Mouse (Mus musculus) neural tube, embryonic 14.5 days (tissue): Measurements from ENCODE around the gene Bcor. TPM values are rescaled to one million over a fixed set of nuclear protein-coding genes. Genes with fewer than 3 reads are reported as not detected.
A peak's percentile ranks its signal among the peaks of the same experiment; 100 is the strongest.

Experiments used
- ATAC-seq: fragments of 200-750 bp; cut with Nextera tagmentation; 2 replicates; pipeline ENCODE4 v1.8.0; 2017; ENCODE audit warnings: low read depth, mild to moderate bottlenecking, moderate TSS enrichment, moderate library complexity
- H3K27ac ChIP-seq: fragments of 300-500 bp; sonication (generic); 2 replicates; pipeline ENCODE4 v1.5.1; 2014; ENCODE audit warnings: low read depth, mild to moderate bottlenecking, control low read depth, low read length, moderate library complexity, mixed read lengths
- H3K27me3 ChIP-seq: fragments of 300-500 bp; sonication (generic); 2 replicates; pipeline ENCODE4 v1.6.1; 2014; ENCODE audit warnings: low read length; ENCODE audit not compliant: control insufficient read depth, insufficient read depth
- H3K36me3 ChIP-seq: fragments of 300-500 bp; sonication (generic); 2 replicates; pipeline ENCODE4 v1.6.1; 2014; ENCODE audit warnings: low read length, mixed read lengths; ENCODE audit not compliant: control insufficient read depth, insufficient read depth
- H3K4me1 ChIP-seq: fragments of 300-500 bp; sonication (generic); 2 replicates; pipeline ENCODE4 v1.6.1; 2014; ENCODE audit warnings: low read length; ENCODE audit not compliant: control insufficient read depth, insufficient read depth
- H3K4me2 ChIP-seq: fragments of 300-500 bp; sonication (generic); 2 replicates; pipeline ENCODE4 v1.6.1; 2014; ENCODE audit warnings: mild to moderate bottlenecking, low read depth, low read length, control low read depth
- H3K4me3 ChIP-seq: fragments of 300-500 bp; sonication (generic); 2 replicates; pipeline ENCODE4 v1.5.1; 2014; ENCODE audit warnings: low read depth, low read length, control low read depth, mixed read lengths
- H3K9ac ChIP-seq: fragments of 300-500 bp; sonication (generic); replicated peaks from 2 replicates; pipeline ENCODE4 v1.6.1; 2014; ENCODE audit warnings: low read depth, mild to moderate bottlenecking, control low read depth, low read length, mixed read lengths
- H3K9me3 ChIP-seq: fragments of 300-500 bp; sonication (generic); 2 replicates; pipeline ENCODE4 v1.6.1; 2016; ENCODE audit warnings: low read length; ENCODE audit not compliant: control insufficient read depth
- WGBS: fragments of 180-500 bp; shearing (Covaris S2); extraction: QIAGEN DNeasy Blood & Tissue Kit; methylation state at CpG from one replicate; pipeline ENCODE4 v1.1.7; 2014; 5-methylcytosine and 5-hydroxymethylcytosine counted together
- polyA plus RNA-seq: library from polyadenylated mRNA; unstranded; fragments of >200 nt; fragmentation: Nextera tagmentation; extraction: Ambion mirVana; gene quantifications from 2 replicates; pipeline ENCODE4 v1.2.1, GENCODE M21; 2014

The Bcor gene
- polyA plus RNA-seq, 1 experiment from 2014 or later: 17.9 TPM

DNA sequence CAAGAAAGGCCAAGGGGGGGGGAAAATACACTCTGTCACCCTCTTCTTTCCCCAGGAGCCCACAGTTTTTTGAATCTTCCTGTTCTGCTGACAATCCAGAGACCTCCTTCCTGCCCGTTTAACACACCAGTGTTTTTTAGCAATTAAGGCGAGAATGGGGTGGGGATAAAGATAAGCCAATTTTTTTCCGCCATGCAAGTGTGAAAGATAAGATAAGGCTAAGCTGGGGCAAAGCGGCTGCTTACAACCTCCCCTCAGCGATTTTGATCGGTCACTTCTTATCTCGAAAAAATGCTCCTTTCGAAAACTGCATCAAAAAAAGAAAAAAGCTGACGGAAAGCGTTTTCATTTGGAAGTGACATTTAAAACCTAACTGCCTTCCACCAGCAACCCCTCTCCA lies 74.2 kb downstream of the Bcor start:
- Histone ChIP-seq H3K27me3 (peaks cover 5% of the 10 kb centered on the region; the same call in 1 of the 2 replicates), H3K9me3 (no peaks in the 10 kb centered on the region), H3K4me1 (peaks cover 17% of the 10 kb centered on the region; the same call in 1 of the 2 replicates), H3K9ac (no peak overlapping the region), H3K27ac (no peak overlapping the region), H3K36me3 (no peaks in the 10 kb centered on the region), H3K4me2 (no peak overlapping the region; the same call in 1 of the 2 replicates), H3K4me3 (no peak overlapping the region)
- 33% methylated on average over 10 of the region's 10 CpGs for WGBS
- ATAC-seq: no peak

DNA sequence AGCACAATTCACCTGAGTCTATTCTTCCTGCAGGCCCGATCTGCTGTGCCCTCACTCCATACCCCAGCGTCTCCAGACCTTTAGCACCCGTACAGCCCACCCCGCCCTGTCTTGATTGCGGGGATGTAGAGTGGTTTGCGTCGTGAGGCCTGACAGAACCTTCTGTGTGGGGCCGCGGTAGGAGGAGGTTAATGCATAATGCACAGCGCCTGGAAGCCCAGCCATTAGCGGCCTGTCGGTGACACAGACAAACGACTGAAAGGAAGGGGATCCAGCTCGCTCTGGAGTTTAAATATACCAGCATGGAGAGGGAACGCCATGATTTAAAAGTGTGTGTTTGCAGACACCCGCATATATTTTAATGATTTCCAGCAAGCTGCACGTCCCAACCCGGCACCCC lies 74.9 kb downstream of the Bcor start:
- H3K27me3 ChIP-seq: peaks cover 6% of the 10 kb centered on the region
- H3K27ac ChIP-seq: no peak overlapping the region
- no peak overlapping the region for H3K4me2 ChIP-seq
- H3K36me3 ChIP-seq: no peaks in the 10 kb centered on the region
- 8% methylated on average over 18 of the region's 18 CpGs for WGBS
- H3K4me3 ChIP-seq: no peak overlapping the region
- H3K9ac ChIP-seq: no peak overlapping the region
- no peak for ATAC-seq
- no peaks in the 10 kb centered on the region for H3K9me3 ChIP-seq
- peaks cover 17% of the 10 kb centered on the region; the same call in 1 of the 2 replicates for H3K4me1 ChIP-seq

DNA sequence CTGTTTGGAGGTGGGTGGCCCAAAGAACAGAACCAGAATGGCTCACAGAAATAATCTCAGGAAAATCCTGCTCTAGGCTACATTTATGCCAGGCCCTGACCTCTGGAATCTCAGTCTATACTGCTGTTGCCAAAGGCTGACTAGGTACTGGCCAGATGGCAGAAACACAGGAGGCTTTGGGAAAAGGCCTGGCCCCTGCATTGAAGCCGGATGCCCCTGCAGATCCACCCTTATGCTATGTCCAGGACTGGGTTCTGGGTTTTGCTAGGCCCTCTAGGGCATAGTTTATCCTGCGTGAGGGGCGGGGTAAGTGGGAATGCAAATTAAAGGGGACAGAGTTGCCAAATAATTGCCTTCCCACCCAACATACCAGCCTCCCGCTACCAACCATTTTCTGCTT lies 75.5 kb downstream of the Bcor start:
- Histone ChIP-seq H3K4me3 (no peak overlapping the region), H3K4me2 (no peak overlapping the region), H3K9ac (no peak overlapping the region), H3K27me3 (peaks cover 11% of the 10 kb centered on the region), H3K36me3 (no peaks in the 10 kb centered on the region), H3K4me1 (peaks cover 15% of the 10 kb centered on the region; the same call in 1 of the 2 replicates), H3K9me3 (no peaks in the 10 kb centered on the region), H3K27ac (no peak overlapping the region)
- no peak for ATAC-seq
- WGBS: 31% methylated on average over 4 of the region's 4 CpGs

DNA sequence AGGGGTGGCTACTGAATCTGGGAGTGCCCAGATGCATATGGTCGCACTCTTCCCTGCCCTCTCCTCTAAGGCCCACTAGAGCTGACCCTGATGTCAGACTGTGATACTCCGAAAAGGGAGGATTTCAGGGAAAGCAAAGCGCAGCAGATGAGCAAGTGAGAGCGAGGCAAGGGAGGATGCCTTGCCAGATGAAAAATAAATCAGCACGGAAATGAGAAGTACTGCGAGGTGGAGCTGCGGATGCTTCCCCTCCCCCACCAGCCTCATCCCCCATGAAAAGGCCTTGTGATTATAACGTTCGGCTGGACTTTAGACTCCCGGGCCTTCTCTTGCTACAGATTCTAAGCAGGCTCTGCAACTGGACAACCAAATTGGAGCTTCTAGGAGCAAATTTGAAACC lies 76.5 kb downstream of the Bcor start:
- Histone ChIP-seq H3K36me3 (no peaks in the 10 kb centered on the region), H3K4me2 (no peak overlapping the region), H3K4me1 (0 out of 2 replicates have a peak, but pooled peaks cover 6% of the 10 kb centered on the region), H3K27me3 (peaks cover 14% of the 10 kb centered on the region), H3K9me3 (no peaks in the 10 kb centered on the region), H3K9ac (no peak overlapping the region), H3K4me3 (no peak overlapping the region), H3K27ac (no peak overlapping the region)
- no peak for ATAC-seq
- WGBS: 18% methylated on average over 10 of the region's 10 CpGs

DNA sequence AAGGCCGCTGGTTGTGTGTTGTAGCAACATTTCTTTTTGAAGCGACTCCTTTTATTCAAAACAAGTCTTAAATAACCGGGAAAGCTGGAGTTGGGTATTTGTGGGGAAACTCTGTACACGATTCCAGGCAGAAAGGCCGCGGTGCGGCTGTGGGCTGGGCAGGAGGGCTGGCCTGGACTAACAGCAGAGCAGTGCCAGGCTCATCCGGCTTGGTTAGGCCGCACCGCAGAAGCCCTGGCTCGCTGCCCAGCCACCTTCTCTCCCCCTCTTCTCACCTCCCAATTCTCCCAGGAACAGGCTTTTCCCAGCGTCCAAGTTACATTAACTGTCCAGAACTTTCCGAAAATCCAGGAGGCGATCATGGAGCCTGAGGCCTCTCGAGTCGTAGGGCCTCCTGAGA lies 77.4 kb downstream of the Bcor start:
- H3K4me2 ChIP-seq: no peak overlapping the region
- H3K9ac ChIP-seq: no peak overlapping the region
- ATAC-seq: no peak
- H3K9me3 ChIP-seq: no peaks in the 10 kb centered on the region
- H3K27me3 ChIP-seq: peaks cover 14% of the 10 kb centered on the region
- 19% methylated on average over 16 of the region's 16 CpGs for WGBS
- H3K4me1 ChIP-seq: 0 out of 2 replicates have a peak, but pooled peaks cover 6% of the 10 kb centered on the region
- no peaks in the 10 kb centered on the region for H3K36me3 ChIP-seq
- H3K4me3 ChIP-seq: no peak overlapping the region
- H3K27ac ChIP-seq: no peak overlapping the region

DNA sequence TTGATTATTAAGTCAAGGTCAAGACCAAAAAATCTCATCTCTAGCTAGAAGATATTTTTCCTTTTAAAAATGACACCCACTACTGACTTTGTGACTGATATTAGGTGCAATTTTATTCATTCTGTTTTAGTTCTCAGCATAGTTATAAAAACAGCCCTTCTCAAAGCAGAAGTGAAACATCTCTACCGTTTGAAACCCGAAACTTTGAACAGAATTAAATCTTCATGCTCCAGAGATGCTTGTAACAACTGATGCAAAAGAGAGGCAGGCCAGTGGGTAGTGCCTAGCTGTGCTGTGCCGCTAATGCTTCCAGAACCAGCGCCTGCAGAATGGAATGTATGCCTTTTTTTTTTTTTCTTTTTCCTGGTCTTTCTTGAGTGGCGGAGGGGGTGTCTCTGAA lies 78.0 kb downstream of the Bcor start:
- 40% methylated on average over 5 of the region's 5 CpGs for WGBS
- no peak overlapping the region for H3K4me3 ChIP-seq
- no peak overlapping the region for H3K9ac ChIP-seq
- H3K27me3 ChIP-seq: peaks cover 11% of the 10 kb centered on the region; the same call in 1 of the 2 replicates
- H3K4me2 ChIP-seq: no peak overlapping the region
- 0 out of 2 replicates have a peak, but pooled peaks cover 6% of the 10 kb centered on the region for H3K4me1 ChIP-seq
- no peaks in the 10 kb centered on the region for H3K36me3 ChIP-seq
- H3K27ac ChIP-seq: no peak overlapping the region
- no peak for ATAC-seq
- no peaks in the 10 kb centered on the region for H3K9me3 ChIP-seq

DNA sequence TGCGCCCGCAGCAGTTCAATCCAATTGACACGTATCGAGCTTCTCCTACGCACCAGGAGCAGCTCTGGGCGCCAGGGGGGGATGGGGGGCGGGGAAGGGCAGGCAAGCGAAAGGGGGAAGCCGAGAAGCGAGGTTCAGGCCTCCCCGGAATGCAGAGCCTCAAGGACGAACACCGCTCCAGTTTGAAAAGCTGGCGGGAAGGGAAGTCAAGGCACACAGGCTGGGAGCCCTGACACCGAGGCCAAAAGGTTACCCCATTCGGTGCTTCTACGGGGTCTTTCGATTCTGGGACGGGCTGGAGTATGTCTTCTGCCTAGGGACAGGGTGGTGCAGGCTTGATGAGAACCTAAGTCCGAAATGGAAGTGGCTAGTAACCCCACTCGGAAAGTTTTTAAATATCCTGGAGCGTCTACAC lies 78.4 kb downstream of the Bcor start:
- Histone ChIP-seq H3K4me1 (0 out of 2 replicates have a peak, but pooled peaks cover 6% of the 10 kb centered on the region), H3K27me3 (peaks cover 11% of the 10 kb centered on the region; the same call in 1 of the 2 replicates), H3K4me2 (peak overlapping the region; percentile 60), H3K9ac (no peak overlapping the region; the same call in 1 of the 2 replicates), H3K4me3 (peak overlapping the region; percentile 7; the same call in 1 of the 2 replicates), H3K36me3 (no peaks in the 10 kb centered on the region), H3K27ac (no peak overlapping the region), H3K9me3 (no peaks in the 10 kb centered on the region)
- no peak for ATAC-seq
- WGBS: 10% methylated on average over 22 of the region's 22 CpGs

DNA sequence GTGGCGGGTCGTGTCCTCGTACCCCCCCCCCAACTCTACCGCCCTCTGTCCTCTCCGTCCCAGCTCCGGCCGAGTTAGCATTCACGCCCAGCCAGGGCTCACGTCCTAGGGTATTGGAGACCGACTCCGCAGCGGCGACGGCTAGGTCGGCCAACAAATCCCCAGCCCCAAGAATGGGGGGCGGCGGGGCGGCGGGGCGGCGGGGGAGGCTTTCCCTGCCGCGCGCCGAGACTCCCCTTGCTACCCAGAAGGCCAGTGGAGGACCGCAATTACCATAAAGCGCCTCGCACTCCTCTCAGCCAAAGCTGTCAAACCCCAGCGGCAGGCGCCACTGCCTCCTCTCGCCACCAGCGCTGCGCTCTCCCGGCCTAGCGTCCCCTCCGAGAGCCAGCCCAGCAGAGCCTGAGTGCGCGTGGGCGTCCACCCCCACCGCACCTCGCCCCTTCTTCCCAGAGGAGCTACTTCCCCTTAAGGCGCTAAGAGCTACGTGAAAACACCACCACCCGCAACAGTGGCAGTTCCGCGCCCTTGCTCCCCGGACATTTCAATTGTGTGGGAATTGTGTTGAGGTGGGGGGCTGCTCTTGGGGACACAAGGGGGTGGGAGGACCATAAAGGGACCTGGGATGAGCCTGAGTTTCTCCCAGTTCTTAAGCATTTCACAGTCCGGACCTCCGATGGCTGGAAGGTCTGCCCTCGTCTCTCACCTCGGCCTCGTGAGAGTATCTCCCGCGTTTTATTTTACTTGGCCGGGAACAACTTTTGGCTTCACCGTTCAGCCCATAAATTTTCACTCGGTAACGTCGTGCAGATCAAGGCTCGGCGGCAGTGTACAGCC lies 79.0 kb downstream of the Bcor start:
- Histone ChIP-seq H3K4me3 (peak overlapping the region; percentile 57), H3K36me3 (no peaks in the 10 kb centered on the region), H3K9me3 (no peaks in the 10 kb centered on the region), H3K27ac (peak overlapping the region; percentile 88), H3K4me1 (peaks cover 6% of the 10 kb centered on the region; the same call in 1 of the 2 replicates), H3K27me3 (peaks cover 11% of the 10 kb centered on the region; the same call in 1 of the 2 replicates), H3K9ac (peak overlapping the region; percentile 61), H3K4me2 (peak overlapping the region; percentile 60)
- WGBS: 4% methylated on average over 59 of the region's 61 CpGs
- ATAC-seq: peak; percentile 25
